22 mouse cellular contexts compared by ENCODE assay signal in genomic region chr12:78801836-78802235, GRCm38 (mm10).
"Had no signal": no experiment of that assay in that cellular context is flagged by ENCODE, and none has a peak within 500 bp of the region (broad histone marks: within the 10 kb centered on the region; RNA-seq: fewer than 3 reads in every experiment).

No protein-coding gene starts in this region.

- DNase-seq: liver, postnatal 0 days; lung, adult 2 months; lung, postnatal 14 days; lung, postnatal 36 days; midbrain, embryonic 14.5 days; retina, postnatal 1 day; right cerebral cortex, adult 18-20 months; right cerebral cortex, postnatal 25 days; right cerebral cortex, postnatal 4 days; spleen, adult 18-20 months; thymus, adult 2 months; thymus, postnatal 14 days; thymus, postnatal 36 days had no signal

- H3K4me1 ChIP-seq: liver, embryonic 15.5 days; lung, embryonic 15.5 days; midbrain, embryonic 10.5 days; midbrain, embryonic 12.5 days; neural tube, embryonic 13.5 days; neural tube, embryonic 15.5 days had no signal

- H3K4me3 ChIP-seq: liver, embryonic 15.5 days; lung, embryonic 15.5 days; midbrain, embryonic 10.5 days; midbrain, embryonic 12.5 days; myocyte; neural tube, embryonic 13.5 days; neural tube, embryonic 15.5 days had no signal

- ATAC-seq: liver, postnatal 0 days; lung, postnatal 0 days; midbrain, embryonic 16.5 days had no signal

- H3K27me3 ChIP-seq: liver, embryonic 15.5 days; lung, embryonic 15.5 days; midbrain, embryonic 12.5 days; neural tube, embryonic 13.5 days; neural tube, embryonic 15.5 days had no signal

- H3K9me3 ChIP-seq: liver, embryonic 15.5 days; lung, embryonic 15.5 days; midbrain, embryonic 10.5 days; midbrain, embryonic 12.5 days; neural tube, embryonic 13.5 days; neural tube, embryonic 15.5 days had no signal
